Mouse (Mus musculus) kidney, adult 2 months (tissue): ENCODE measurements around the gene Il17rc.

Source experiments
- CTCF ChIP-seq: fragments of 200-500 bp; conservative IDR thresholded peaks from 2 replicates; pipeline ENCODE4 v1.5.1; 2011; ENCODE audit warnings: low read depth, mild to moderate bottlenecking, control low read depth, low read length, moderate library complexity, mixed read lengths; ENCODE audit not compliant: insufficient read depth, insufficient read length
- POLR2A ChIP-seq: fragments of 200-500 bp; IDR thresholded peaks from one replicate; pipeline ENCODE4 v1.6.1; 2011; ENCODE audit warnings: low read depth, low read length, control low read depth

DNA sequence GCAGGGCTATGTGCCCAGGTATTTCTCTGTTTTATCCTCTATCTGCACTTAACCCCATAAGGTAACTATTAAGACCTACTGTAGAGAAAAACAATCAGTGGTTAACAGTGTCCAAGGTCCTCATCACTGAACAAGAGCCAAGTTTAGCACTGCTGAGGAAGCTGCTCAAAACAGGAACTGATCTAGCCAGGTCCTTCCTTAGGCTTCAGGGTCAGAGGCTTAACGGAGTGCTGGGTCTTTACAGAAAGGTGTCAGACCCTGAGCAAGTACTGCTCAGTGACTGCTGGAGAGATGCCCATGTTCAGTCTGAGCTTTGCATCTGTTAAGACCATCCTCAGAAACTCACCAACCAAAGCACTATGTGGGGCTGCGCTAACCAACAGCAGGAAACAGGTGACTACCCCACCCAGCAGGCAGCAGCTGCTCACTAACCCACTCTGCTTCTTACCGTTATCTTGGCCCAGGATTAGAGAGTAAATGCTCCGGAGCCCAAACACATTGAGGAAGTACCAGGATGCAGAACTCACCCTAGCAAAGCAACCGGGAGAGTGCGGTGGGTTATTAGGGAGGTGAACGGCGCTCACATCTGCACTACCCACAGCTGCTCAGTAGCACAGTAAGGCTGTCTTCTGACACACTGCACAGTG lies 46.3 kb downstream of the Il17rc start:
- TF ChIP-seq CTCF (no peak), POLR2A (no peak)
